Mouse (Mus musculus): ENCODE data around the gene Gm5294.

DNA sequence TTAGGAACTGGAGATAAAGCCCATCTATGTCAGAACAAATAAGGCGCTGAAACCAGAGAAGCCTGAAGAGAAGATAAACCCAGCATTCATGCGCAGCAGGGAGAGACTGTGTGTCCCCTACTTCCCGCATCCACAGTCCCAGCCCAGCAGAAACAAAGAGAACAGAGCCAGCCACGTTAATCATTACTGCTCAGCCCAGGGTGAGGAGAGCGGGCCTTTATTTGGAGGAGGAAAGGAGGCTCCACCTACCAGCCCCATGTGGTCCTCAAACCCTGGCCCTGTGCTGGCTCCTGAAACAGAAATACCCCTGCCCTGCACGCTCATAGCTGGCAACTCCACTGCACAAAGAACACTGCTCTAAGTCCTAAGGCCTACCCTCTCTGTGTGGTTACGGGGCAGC lies 45.0 kb downstream of the Gm5294 start:
- TF ChIP-seq GATA1 (IDR thresholded peaks at IDR 0.05; ENCODE audit: low read length) (no peak), TAL1 (IDR thresholded peaks at IDR 0.05; ENCODE audit: low read length) (no peak)

Measured in erythroblast, embryonic 14.5 days (primary cell).